Mouse (Mus musculus) fibroblast of lung, adult 2 months (primary cell): Measurements from ENCODE around the gene Copg2.

Source experiments
- DNase-seq: peaks from one replicate; pipeline ENCODE4 v3.0.0-alpha.2; 2011; ENCODE audit warnings: low read depth

Gene Copg2

DNA sequence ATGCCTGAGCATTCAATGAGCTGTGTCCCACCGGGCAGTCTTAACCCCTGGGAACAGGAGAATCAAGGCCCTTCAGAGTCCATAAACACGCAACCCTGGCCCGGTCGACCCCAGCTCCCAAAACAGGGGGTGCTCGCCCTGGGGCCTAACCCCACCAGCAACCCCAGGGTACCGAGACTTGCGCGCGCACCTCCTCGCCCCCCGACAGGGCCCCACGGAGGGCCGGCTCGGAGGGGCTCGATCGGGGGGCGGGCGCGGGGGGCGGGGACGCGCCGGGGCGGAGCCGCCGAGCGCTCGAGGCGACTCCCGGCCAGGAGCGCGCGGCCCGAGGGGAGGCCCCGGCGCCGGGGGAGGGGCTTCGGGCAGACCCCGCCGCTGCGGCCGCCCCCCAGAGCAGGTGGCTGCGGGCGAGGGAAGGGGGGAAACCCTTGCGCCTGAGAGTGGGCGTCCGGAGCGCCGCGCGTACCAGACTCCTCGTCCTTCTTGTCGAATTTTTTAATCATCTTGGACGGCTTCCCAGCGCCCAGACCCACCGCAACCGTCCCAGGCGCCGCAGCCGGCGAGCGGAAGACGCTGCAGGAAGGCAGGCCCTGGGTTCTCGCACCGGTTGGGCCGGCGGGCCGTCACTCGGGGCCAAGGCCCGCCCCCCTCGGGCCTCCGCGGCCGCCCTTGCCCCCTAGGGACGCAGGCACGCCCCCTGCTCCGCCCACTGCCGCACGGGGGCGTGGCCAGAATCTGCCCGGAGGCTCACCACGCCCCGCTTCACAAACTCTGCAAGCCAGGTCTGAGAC, at the start of gene Copg2:
Copg2 (minus strand) TSS at position 600 of the 791 bp plus-strand sequence.
- DNase-seq = peak; percentile 83

DNA sequence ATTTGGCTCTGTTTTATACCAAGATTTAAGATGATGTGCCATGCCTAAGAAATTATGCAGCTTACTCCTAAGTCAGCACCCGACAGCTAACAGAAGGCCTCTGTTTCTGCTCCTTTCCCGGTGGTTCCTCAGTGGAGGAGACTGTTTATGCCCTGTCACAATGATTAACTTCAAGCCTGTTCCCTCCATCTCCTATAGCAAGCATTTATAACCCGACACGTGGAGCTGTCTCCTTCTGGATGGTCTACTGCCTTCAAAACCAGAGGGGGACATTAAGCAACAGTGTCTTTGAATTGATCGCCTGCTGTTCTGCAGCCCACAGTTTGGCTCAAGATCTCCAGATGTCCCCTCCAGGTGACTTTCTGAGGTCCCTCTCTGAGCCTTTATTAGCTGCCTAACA, 42.7 kb upstream of the Copg2 start:
- no peak for DNase-seq

DNA sequence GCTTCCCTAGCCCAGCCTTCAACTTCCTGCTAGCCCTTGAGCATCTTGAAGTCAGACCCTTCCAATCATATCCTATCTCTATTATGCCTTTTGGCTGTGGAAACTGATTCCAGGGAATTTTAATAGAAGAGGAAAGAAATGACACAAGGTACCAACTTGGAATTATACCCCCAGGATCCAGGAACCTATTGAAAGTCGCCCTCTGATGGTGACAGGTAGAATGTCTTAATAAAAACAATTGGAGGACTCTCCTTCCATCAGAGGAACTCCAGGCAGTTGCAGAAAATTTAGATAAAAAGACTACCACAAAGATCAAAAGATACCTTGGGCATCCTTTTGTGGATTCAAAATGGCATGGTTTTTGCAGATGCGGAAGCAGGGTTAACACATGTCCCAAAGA, 26.2 kb upstream of the Copg2 start:
- DNase-seq = no peak

GRCm38 (mm10) chr6:30921826-30922225, 25.2 kb upstream of the Copg2 start:
- no peak for DNase-seq

GRCm38 (mm10) chr6:30920834-30921675, 24.5 kb upstream of the Copg2 start:
- DNase-seq = no peak

DNA sequence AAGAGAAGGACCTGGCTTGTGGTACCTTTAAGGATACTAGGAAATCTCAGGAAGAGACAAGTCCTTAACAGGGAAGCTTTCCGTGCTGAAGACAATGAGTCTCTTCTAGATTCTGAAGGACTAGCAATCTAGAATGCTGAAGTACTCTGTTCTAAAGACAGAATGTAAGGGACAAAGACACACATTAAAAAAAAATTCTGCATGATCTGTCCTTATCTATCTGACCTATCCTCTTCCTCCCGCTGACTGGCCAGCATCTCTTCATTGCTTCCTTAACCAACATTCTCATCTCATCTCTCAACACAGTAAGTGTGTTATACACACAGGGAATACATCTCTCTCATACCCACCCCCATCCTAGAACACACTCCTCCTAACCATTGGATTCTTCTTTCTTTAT, 18.9 kb upstream of the Copg2 start, which contains the start of gene Tsga13:
Tsga13 (minus strand) TSS at position 101 of the 400 bp plus-strand sequence.
- DNase-seq = no peak

- no peak for DNase-seq
Measured at GRCm38 (mm10) chr6:30907970-30908369, 11.4 kb upstream of the Copg2 start.

DNA sequence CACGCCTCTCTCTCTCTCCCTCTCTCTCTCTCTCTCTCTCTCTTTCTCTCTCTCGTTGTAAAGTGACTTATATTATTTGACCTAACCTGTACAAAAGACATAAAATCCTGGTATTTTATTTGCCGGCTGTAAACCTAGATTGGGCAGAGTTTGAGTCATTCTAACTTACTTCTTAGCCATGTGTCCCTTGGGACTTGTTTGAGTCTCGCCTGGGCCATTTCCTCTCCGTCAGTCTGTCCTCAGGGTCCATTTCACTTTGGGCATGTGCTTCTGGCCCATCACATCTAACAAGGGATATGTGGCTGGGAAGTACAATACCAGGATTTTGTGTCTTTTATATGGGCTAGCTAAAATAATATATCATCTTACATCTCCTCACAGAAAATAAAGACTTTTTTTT, 8.3 kb upstream of the Copg2 start:
- no peak for DNase-seq

DNA sequence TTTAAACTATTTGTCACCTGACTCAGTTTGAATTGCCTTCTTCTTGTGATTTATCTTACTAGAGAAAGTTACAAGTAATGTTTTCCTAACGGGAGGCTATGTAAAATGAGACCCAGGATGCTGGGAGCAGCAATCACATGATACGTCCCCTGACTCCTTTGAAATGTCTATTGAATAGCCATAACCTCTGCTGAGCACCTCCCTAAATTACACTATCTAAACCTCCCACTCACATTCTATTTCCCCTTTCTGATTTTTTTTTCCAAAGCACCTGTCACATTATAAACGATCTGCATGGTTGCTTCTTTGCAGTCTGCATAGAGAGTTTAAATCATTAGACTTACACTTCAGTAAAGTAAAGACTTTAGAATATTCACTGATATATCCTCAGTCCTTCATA, 7.4 kb upstream of the Copg2 start:
- DNase-seq = no peak

DNA sequence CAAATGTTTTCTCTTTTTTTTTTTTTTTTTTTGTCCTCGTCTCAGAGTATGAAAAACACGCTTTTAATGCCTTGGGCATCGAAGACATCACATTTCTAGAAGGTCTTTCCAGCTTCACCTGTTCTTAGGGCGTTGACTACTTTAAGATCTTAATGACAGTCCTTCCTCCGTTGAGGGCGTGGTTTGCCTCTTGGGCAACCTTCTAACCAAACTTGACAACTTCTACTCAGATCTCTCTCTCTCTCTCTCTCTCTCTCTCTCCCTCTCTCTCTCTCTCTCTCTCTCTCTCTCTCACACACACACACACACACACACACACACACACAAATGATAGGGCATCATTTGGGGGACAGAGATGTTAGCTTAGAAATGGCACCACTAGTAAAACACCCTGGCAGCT, 926 bp upstream of the Copg2 start:
- no peak for DNase-seq

GRCm38 (mm10) chr6:30896986-30897327, 363 bp upstream of the Copg2 start:
- DNase-seq = no peak

GRCm38 (mm10) chr6:30895819-30896194, 787 bp downstream of the Copg2 start:
- DNase-seq = peak; percentile 12

GRCm38 (mm10) chr6:30893081-30893480, 3.5 kb downstream of the Copg2 start:
- DNase-seq = no peak

- no peak for DNase-seq
Measured at GRCm38 (mm10) chr6:30891761-30892160, 4.8 kb downstream of the Copg2 start.

DNA sequence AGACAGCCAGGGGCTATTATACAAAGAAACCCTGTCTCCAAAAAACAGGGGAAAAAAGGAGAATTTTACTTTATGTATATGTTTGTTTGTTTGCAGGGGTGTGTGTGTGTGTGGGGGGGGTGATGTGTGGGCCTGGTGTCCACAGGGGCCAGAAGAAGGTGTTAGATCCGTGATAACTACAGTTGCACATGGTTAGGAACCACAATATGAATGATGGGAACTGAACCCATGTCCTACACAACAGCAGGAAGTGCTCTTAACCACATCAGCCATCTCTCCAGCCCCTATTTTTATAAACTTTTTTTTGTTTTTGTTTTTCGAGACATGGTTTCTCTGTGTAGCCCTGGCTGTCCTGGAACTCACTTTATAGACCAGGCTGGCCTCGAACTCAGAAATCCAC, 11.7 kb downstream of the Copg2 start:
- no peak for DNase-seq

GRCm38 (mm10) chr6:30883491-30883890, 13.1 kb downstream of the Copg2 start:
- peak; percentile 15 for DNase-seq

DNA sequence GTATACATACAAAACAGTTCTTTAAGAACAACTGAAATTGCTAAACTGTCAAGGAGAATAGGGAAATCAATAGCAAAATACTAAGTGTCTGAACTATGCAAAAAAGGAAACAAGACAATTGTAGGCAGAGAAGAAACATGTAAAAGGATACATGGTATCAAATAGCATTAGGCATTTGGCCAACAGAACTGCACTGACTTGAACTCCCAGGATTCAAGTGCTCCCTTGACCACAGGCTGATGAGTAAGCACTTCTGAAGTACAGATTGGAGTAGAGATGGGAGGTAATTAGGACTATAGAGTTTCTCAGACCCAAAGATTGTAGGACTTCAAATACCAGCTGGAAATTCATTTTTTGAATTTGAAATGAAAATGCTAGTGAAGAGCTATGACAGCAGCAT, 19.9 kb downstream of the Copg2 start:
- peak; percentile 24 for DNase-seq

GRCm38 (mm10) chr6:30866501-30866900, 30.1 kb downstream of the Copg2 start:
- no peak for DNase-seq

- DNase-seq = no peak
Measured at GRCm38 (mm10) chr6:30865031-30865678, 31.4 kb downstream of the Copg2 start.

- DNase-seq = no peak
Measured at GRCm38 (mm10) chr6:30855956-30856355, 40.6 kb downstream of the Copg2 start.

DNA sequence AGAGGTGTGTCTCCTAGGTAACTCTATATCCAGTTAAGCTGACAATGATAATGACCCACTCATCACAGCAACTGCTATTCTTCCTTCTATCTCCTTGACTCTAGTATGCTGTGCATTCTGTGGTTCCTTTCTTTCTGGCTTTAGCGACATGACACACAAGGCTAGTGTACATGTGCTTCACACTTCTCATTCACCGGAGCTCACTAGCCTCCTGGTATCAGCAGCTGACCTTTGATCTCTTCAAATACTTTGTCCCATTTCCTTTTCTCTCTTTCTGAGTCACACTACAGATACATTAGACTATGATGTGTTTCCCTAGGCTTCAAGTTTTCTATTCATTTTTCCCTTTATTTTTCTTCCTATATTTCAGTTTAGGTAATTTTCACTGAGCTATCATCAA, 41.4 kb downstream of the Copg2 start:
- no peak for DNase-seq

DNA sequence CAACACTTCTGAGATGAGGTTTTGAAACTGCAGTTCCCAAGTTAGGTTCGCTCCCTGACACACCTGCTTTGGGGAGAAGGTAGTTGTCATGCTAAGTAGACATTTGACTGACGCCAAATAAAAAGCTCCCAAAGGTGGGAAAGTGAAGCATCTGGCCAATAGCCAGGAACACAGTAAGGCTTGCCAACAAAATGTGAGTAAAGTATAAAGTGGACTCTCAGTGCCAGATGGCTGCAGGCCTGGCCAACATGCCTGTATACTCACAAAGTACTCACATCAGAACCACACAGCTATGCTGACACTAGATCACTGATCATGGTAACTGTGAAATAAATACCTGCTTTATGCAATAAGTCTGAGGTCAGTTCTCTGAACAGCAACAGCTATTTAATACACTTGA, 46.8 kb downstream of the Copg2 start:
- peak; percentile 25 for DNase-seq

DNA sequence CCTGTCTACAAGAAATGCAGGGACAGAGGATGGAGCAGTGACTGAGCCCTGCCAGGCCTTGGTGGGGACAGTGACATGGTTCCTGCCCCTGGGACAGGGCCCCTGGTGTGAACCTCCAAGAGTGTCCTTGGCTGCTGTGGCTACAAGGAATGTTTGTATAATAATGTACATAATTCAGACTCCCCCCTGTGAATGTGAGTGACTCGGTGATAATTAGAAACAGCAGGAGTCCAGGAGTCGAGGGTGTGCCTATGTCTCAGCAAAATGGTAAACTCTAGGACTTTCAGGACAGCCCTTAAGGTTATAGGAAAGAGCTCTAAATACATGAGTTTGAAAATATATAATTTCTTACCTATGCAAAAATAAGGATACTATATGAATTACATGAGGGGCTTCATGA, 64.4 kb downstream of the Copg2 start:
- no peak for DNase-seq
